Comparison of ENCODE assay signal across 10 mouse cellular contexts in the genomic region with DNA sequence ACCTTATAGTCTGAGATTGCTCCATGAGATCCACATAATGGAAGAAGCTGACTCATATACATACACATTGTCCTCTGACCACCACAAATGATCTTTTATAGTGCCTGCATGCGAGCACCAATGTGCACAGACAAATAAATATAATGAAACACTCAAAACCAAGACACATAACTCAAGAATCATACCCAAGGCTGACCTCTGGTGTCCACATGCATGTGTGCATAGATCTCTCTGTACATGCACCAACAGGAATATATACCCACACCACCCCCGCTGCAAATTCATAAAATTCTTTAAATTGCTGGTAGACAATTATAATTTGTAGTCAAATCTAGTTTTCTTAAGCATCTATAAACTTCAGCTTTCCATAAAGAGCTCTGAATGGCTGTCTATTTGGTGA.
DNase-seq lines count a peak whose midpoint lies in the region; ATAC-seq lines count a peak whose summit lies in the region.
"Had no signal": no experiment of that assay in that cellular context is flagged by ENCODE, and none has a peak within 500 bp of the region (broad histone marks: within the 10 kb centered on the region; RNA-seq: fewer than 3 reads in every experiment).

No protein-coding gene starts in this region.

- no peak overlapping the region for H3K27ac ChIP-seq in kidney, embryonic 14.5 days (ENCODE audit: low read depth, low read length)

- no peaks in the 10 kb centered on the region for H3K36me3 ChIP-seq in kidney, embryonic 14.5 days (ENCODE audit: control insufficient read depth, insufficient read depth, low read length)

- H3K4me1 ChIP-seq in kidney, embryonic 14.5 days (ENCODE audit: control insufficient read depth, insufficient read depth, low read length), result no peaks in the 10 kb centered on the region

- H3K4me2 ChIP-seq in kidney, embryonic 14.5 days (replicated peaks; ENCODE audit: low read depth, low read length), result no peak overlapping the region

- no peaks in the 10 kb centered on the region for H3K9me3 ChIP-seq in kidney, embryonic 14.5 days (ENCODE audit: control insufficient read depth, low read length)

- H3K9ac ChIP-seq in kidney, embryonic 14.5 days (ENCODE audit: low read depth, low read length), result no peak overlapping the region

- ATAC-seq in kidney, embryonic 14.5 days (ENCODE audit: low FRiP score, low TSS enrichment), result no peak

- no peaks in the 10 kb centered on the region for H3K27me3 ChIP-seq in kidney, embryonic 14.5 days (ENCODE audit: control insufficient read depth, insufficient read depth, low read length)

- 67% methylated on average over 2 of the region's 2 CpGs for WGBS in kidney, embryonic 14.5 days

- peak; percentile 32 for DNase-seq in embryo, embryonic 10 days (ENCODE audit: low spot score)
- no peak for DNase-seq in embryo, embryonic 9.5 days (ENCODE audit: extremely low spot score)
- peak; percentile 18 for DNase-seq in kidney, adult 9 months
- peak; percentile 3 for DNase-seq in right cerebral cortex, adult 18-20 months
- no peak for DNase-seq in right cerebral cortex, postnatal 36 days (ENCODE audit: low spot score in 2 of 2)
- peak; percentile 2 for DNase-seq in mesoderm, embryonic 11.5 days (ENCODE audit: low read depth, low spot score)
- no peak for DNase-seq in T-cell, adult 2 months (ENCODE audit: low spot score)
- DNase-seq: heart, postnatal 14 days; right cerebral cortex, postnatal 14 days had no signal

- H3K4me3 ChIP-seq in kidney, embryonic 14.5 days (ENCODE audit: low read length), result no peak overlapping the region

Comparison
In these comparisons a context has a peak if more than half of its experiments do, and no peak if none do; other contexts are left out.
1. DNase-seq: peak in embryo, embryonic 10 days (single experiment), kidney, adult 9 months (single experiment), right cerebral cortex, adult 18-20 months (single experiment) and mesoderm, embryonic 11.5 days (single experiment); none in embryo, embryonic 9.5 days (single experiment), right cerebral cortex, postnatal 36 days (0 of 2) and T-cell, adult 2 months (single experiment).